Mouse (Mus musculus): ENCODE data around the gene Vsig10. TPM values are rescaled to one million over a fixed set of nuclear protein-coding genes. Genes with fewer than 3 reads are reported as not detected.
"Not testable (repeated sequence)": the region's sequence is repeated elsewhere in the genome, so short reads cannot be mapped to it uniquely, and the experiment has no call there.

Gene Vsig10
- polyA plus RNA-seq, 1 experiment, result 1.7 TPM

GRCm38 (mm10) chr5:117323751-117324150 is 4.9 kb downstream of the Vsig10 start:
- Histone ChIP-seq H3K4me1 (ENCODE audit: control insufficient read depth, insufficient read depth, insufficient read length, low read length) (no peaks in the 10 kb centered on the region), H3K4me3 (ENCODE audit: insufficient read depth, low read depth, low read length) (no peak overlapping the region), H3K27ac (replicated peaks; ENCODE audit: low read depth, low read length) (no peak overlapping the region)

- no peak overlapping the region for H3K27ac ChIP-seq (replicated peaks; ENCODE audit: low read depth, low read length)
- H3K4me3 ChIP-seq (ENCODE audit: insufficient read depth, low read depth, low read length), result no peak overlapping the region
- no peaks in the 10 kb centered on the region for H3K4me1 ChIP-seq (ENCODE audit: control insufficient read depth, insufficient read depth, insufficient read length, low read length)
Measured at GRCm38 (mm10) chr5:117326408-117326807, 7.5 kb downstream of the Vsig10 start.

GRCm38 (mm10) chr5:117330457-117330856 is 11.6 kb downstream of the Vsig10 start:
- Histone ChIP-seq H3K4me1 (ENCODE audit: control insufficient read depth, insufficient read depth, insufficient read length, low read length) (no peaks in the 10 kb centered on the region), H3K27ac (replicated peaks; ENCODE audit: low read depth, low read length) (no peak overlapping the region), H3K4me3 (ENCODE audit: insufficient read depth, low read depth, low read length) (no peak overlapping the region)

GRCm38 (mm10) chr5:117337999-117338398 is 19.1 kb downstream of the Vsig10 start:
- H3K27ac ChIP-seq (replicated peaks; ENCODE audit: low read depth, low read length), result no peak overlapping the region
- H3K4me3 ChIP-seq (ENCODE audit: insufficient read depth, low read depth, low read length), result no peak overlapping the region
- H3K4me1 ChIP-seq (ENCODE audit: control insufficient read depth, insufficient read depth, insufficient read length, low read length), result no peaks in the 10 kb centered on the region

- Histone ChIP-seq H3K4me1 (ENCODE audit: control insufficient read depth, insufficient read depth, insufficient read length, low read length) (no peaks in the 10 kb centered on the region), H3K27ac (replicated peaks; ENCODE audit: low read depth, low read length) (no peak overlapping the region), H3K4me3 (ENCODE audit: insufficient read depth, low read depth, low read length) (no peak overlapping the region)
Measured at GRCm38 (mm10) chr5:117338503-117338902, 19.6 kb downstream of the Vsig10 start.

- no peaks in the 10 kb centered on the region for H3K4me1 ChIP-seq (ENCODE audit: control insufficient read depth, insufficient read depth, insufficient read length, low read length)
- no peak overlapping the region for H3K27ac ChIP-seq (replicated peaks; ENCODE audit: low read depth, low read length)
- no peak overlapping the region for H3K4me3 ChIP-seq (ENCODE audit: insufficient read depth, low read depth, low read length)
Measured at GRCm38 (mm10) chr5:117340081-117340480, 21.2 kb downstream of the Vsig10 start.

GRCm38 (mm10) chr5:117341896-117342295 is 23.0 kb downstream of the Vsig10 start:
- Histone ChIP-seq H3K4me1 (ENCODE audit: control insufficient read depth, insufficient read depth, insufficient read length, low read length) (no peaks in the 10 kb centered on the region), H3K4me3 (ENCODE audit: insufficient read depth, low read depth, low read length) (no peak overlapping the region), H3K27ac (replicated peaks; ENCODE audit: low read depth, low read length) (no peak overlapping the region)

GRCm38 (mm10) chr5:117344496-117344895 is 25.6 kb downstream of the Vsig10 start:
- H3K4me3 ChIP-seq (ENCODE audit: insufficient read depth, low read depth, low read length); H3K27ac ChIP-seq (replicated peaks; ENCODE audit: low read depth, low read length); H3K4me1 ChIP-seq (ENCODE audit: control insufficient read depth, insufficient read depth, insufficient read length, low read length): not testable (repeated sequence)

- Histone ChIP-seq H3K4me1 (ENCODE audit: control insufficient read depth, insufficient read depth, insufficient read length, low read length) (no peaks in the 10 kb centered on the region), H3K27ac (replicated peaks; ENCODE audit: low read depth, low read length) (no peak overlapping the region), H3K4me3 (ENCODE audit: insufficient read depth, low read depth, low read length) (no peak overlapping the region)
Measured at GRCm38 (mm10) chr5:117345432-117345976, 26.6 kb downstream of the Vsig10 start.

- no peak overlapping the region for H3K27ac ChIP-seq (replicated peaks; ENCODE audit: low read depth, low read length)
- H3K4me3 ChIP-seq (ENCODE audit: insufficient read depth, low read depth, low read length), result no peak overlapping the region
- no peaks in the 10 kb centered on the region for H3K4me1 ChIP-seq (ENCODE audit: control insufficient read depth, insufficient read depth, insufficient read length, low read length)
Measured at GRCm38 (mm10) chr5:117346281-117346680, 27.4 kb downstream of the Vsig10 start.

GRCm38 (mm10) chr5:117347011-117347410 is 28.1 kb downstream of the Vsig10 start:
- H3K4me1 ChIP-seq (ENCODE audit: control insufficient read depth, insufficient read depth, insufficient read length, low read length), result no peaks in the 10 kb centered on the region
- H3K4me3 ChIP-seq (ENCODE audit: insufficient read depth, low read depth, low read length), result no peak overlapping the region
- no peak overlapping the region for H3K27ac ChIP-seq (replicated peaks; ENCODE audit: low read depth, low read length)

GRCm38 (mm10) chr5:117347838-117348237 is 29.0 kb downstream of the Vsig10 start:
- H3K4me1 ChIP-seq (ENCODE audit: control insufficient read depth, insufficient read depth, insufficient read length, low read length), result no peaks in the 10 kb centered on the region
- no peak overlapping the region for H3K27ac ChIP-seq (replicated peaks; ENCODE audit: low read depth, low read length)
- H3K4me3 ChIP-seq (ENCODE audit: insufficient read depth, low read depth, low read length), result no peak overlapping the region

- Histone ChIP-seq H3K27ac (replicated peaks; ENCODE audit: low read depth, low read length) (no peak overlapping the region), H3K4me1 (ENCODE audit: control insufficient read depth, insufficient read depth, insufficient read length, low read length) (no peaks in the 10 kb centered on the region), H3K4me3 (ENCODE audit: insufficient read depth, low read depth, low read length) (no peak overlapping the region)
Measured at GRCm38 (mm10) chr5:117348279-117348678, 29.4 kb downstream of the Vsig10 start.

GRCm38 (mm10) chr5:117354121-117354520 is 35.2 kb downstream of the Vsig10 start:
- H3K4me3 ChIP-seq (ENCODE audit: insufficient read depth, low read depth, low read length), result no peak overlapping the region
- H3K27ac ChIP-seq (replicated peaks; ENCODE audit: low read depth, low read length), result no peak overlapping the region
- H3K4me1 ChIP-seq (ENCODE audit: control insufficient read depth, insufficient read depth, insufficient read length, low read length), result peaks cover 3% of the 10 kb centered on the region; the same call in 1 of the 2 replicates

GRCm38 (mm10) chr5:117355648-117356303 is 36.9 kb downstream of the Vsig10 start:
- H3K27ac ChIP-seq (replicated peaks; ENCODE audit: low read depth, low read length), result peak overlapping the region; percentile 97
- H3K4me3 ChIP-seq (ENCODE audit: insufficient read depth, low read depth, low read length), result peak overlapping the region; percentile 58

More at GRCm38 (mm10) chr5:117355648-117356303, 36.9 kb downstream of the Vsig10 start:
- H3K4me1 ChIP-seq (ENCODE audit: control insufficient read depth, insufficient read depth, insufficient read length, low read length), result peaks cover 14% of the 10 kb centered on the region

Data from brown adipose tissue, adult 24 weeks (tissue).